In the genomic region with DNA sequence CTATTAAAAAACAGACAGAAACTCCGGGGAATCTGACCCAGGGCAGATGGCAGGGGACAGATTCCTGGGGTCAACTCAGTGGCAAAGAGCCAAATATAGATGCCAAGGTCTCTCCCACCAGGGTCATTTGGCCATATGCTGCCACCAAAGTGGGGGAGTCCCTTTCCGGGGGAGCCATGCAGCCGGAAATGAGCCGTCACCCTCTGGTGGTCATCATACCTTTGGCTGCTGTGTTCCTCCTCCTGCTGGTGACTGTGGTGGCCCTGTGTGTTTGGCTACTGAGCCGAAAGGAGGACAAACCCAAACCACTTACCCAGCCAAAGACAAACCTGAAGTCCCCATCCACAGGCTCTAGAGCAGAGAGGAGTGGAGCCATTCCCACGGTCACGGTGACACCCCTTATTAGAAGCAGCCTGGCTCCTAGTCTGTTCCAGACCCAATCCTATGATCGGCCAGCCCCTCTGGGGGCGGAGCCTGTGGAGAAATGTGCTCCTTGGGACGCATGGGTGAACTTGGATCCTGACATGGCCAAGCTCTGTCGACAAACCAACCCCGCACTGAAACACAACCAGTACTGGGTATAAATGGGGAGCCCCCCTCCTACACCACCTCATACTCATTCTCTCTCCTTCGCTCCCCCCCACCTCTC, we compare ENCODE assay signal across 15 mouse cellular contexts.
DNase-seq lines count a peak whose midpoint lies in the region; TF ChIP-seq lines count a peak whose summit lies in the region.
"Had no signal": no experiment of that assay in that cellular context is flagged by ENCODE, and none has a peak within 500 bp of the region (broad histone marks: within the 10 kb centered on the region; RNA-seq: fewer than 3 reads in every experiment).

No protein-coding gene starts in this region.

- H3K4me1 ChIP-seq in heart, embryonic 10.5 days: peaks cover 22% of the 10 kb centered on the region
- peaks cover 3% of the 10 kb centered on the region for H3K4me1 ChIP-seq in heart, adult 2 months (ENCODE audit: control insufficient read depth, insufficient read depth, low read length)
- H3K4me1 ChIP-seq: liver, embryonic 12.5 days had no signal

- intact Hi-C loops in heart, adult 2 months (cut with DNase I): no loop called here

- TF ChIP-seq CTCF in heart, adult 2 months (IDR thresholded peaks at IDR 0.05): no peak

- H3K36me3 ChIP-seq in heart, embryonic 10.5 days: no peaks in the 10 kb centered on the region
- no peaks in the 10 kb centered on the region for H3K36me3 ChIP-seq in heart, adult 2 months (ENCODE audit: control insufficient read depth, insufficient read depth, low read length)
- H3K36me3 ChIP-seq: liver, embryonic 12.5 days had no signal

- H3K9me3 ChIP-seq in heart, embryonic 10.5 days: no peaks in the 10 kb centered on the region
- H3K9me3 ChIP-seq: liver, embryonic 12.5 days had no signal

- no peak for TF ChIP-seq EP300 in heart, adult 2 months (IDR thresholded peaks at IDR 0.05; ENCODE audit: insufficient read depth, low read depth, low read length)

- no peaks in the 10 kb centered on the region for H3K27me3 ChIP-seq in heart, embryonic 10.5 days (ENCODE audit: insufficient read depth, poor library complexity, severe bottlenecking)
- H3K27me3 ChIP-seq in heart, adult 2 months (ENCODE audit: control insufficient read depth, insufficient read depth, low read length): no peaks in the 10 kb centered on the region
- H3K27me3 ChIP-seq: liver, embryonic 12.5 days had no signal

- DNase-seq in heart, embryonic 10.5 days (ENCODE audit: low spot score): peak; percentile 67
- no peak for DNase-seq in heart, adult 2 months
- peak; percentile 89 for DNase-seq in A20 (ENCODE audit: low read depth, low spot score)
- DNase-seq in kidney, adult 11 months: peak; percentile 78
- DNase-seq in kidney, postnatal 10 days: peak; percentile 62
- no peak for DNase-seq in layer of hippocampus, postnatal 14 days (ENCODE audit: low spot score in 2 of 2)
- DNase-seq in ovary, postnatal 10 days (ENCODE audit: low spot score): no peak
- no peak for DNase-seq in urinary bladder, adult 2 months (ENCODE audit: low spot score)
- DNase-seq: adrenal gland, postnatal 10 days; cerebellum, adult 9-10 months; forebrain, postnatal 0 days; lung, postnatal 10 days; right cerebral cortex, postnatal 25 days had no signal

- WGBS in heart, embryonic 10.5 days: 71% methylated on average over 13 of the region's 13 CpGs
- WGBS in heart, adult 2 months: 75% methylated on average over 13 of the region's 13 CpGs

- H3K79me2 ChIP-seq in heart, adult 2 months (replicated peaks; ENCODE audit: control insufficient read depth, insufficient read depth, low read length): no peaks in the 10 kb centered on the region

- no peak overlapping the region for H3K4me3 ChIP-seq in heart, embryonic 10.5 days
- no peak overlapping the region for H3K4me3 ChIP-seq in heart, adult 2 months
- H3K4me3 ChIP-seq: erythroblast, embryonic 14.5 days; liver, embryonic 12.5 days had no signal

- no peak overlapping the region for H3K27ac ChIP-seq in heart, embryonic 10.5 days
- no peak overlapping the region for H3K27ac ChIP-seq in heart, adult 2 months
- H3K27ac ChIP-seq: liver, embryonic 12.5 days had no signal

- TF ChIP-seq POLR2A in heart, adult 2 months (IDR thresholded peaks at IDR 0.05; ENCODE audit: insufficient read depth, low read depth, low read length): no peak

- H3K9ac ChIP-seq in heart, adult 2 months (ENCODE audit: low read depth, low read length): no peak overlapping the region
- H3K9ac ChIP-seq: forebrain, postnatal 0 days; liver, embryonic 12.5 days had no signal

Comparison
In these comparisons a context has a peak if more than half of its experiments do, and no peak if none do; other contexts are left out.
1. DNase-seq: peak in heart, embryonic 10.5 days (single experiment), A20 (single experiment), kidney, adult 11 months (single experiment) and kidney, postnatal 10 days (single experiment); none in heart, adult 2 months (0 of 2), layer of hippocampus, postnatal 14 days (0 of 2), ovary, postnatal 10 days (single experiment) and urinary bladder, adult 2 months (single experiment).